Mouse (Mus musculus) CD4-positive, CD25-positive, alpha-beta regulatory T cell, adult 9 weeks (primary cell): ENCODE results near the gene Gm10799. TPM values are rescaled to one million over a fixed set of nuclear protein-coding genes. Genes with fewer than 3 reads are reported as not detected.

Source experiments
- polyA plus RNA-seq: library from polyadenylated mRNA; unstranded; fragments of 100-300 nt; shearing (Covaris generic); gene quantifications from one replicate; pipeline ENCODE4 v1.2.1, GENCODE M21; 2017

Gene Gm10799
- not detected for polyA plus RNA-seq

DNA sequence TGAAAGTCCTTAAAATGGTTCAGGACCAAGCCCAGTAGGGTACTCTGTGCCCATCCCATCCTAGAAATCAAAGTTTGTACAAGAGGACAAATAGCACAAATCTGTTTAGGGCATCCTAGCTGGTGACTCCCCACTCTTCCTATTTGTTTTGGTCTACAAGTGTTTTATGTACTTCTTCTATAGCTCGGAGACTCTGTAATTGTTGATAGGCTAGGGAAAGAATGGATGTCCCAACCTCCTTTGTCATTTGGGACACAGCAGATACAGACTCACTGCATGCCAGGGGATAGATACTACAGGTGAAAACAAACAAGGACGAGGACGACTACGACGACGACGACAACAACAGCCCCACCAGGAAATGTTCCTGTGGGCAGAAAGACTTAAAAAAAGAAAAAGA lies at the start of gene Gm10799:
Gene Gm10799, minus strand, starts transcription at position 101 of the 400 bp plus-strand sequence.

DNA sequence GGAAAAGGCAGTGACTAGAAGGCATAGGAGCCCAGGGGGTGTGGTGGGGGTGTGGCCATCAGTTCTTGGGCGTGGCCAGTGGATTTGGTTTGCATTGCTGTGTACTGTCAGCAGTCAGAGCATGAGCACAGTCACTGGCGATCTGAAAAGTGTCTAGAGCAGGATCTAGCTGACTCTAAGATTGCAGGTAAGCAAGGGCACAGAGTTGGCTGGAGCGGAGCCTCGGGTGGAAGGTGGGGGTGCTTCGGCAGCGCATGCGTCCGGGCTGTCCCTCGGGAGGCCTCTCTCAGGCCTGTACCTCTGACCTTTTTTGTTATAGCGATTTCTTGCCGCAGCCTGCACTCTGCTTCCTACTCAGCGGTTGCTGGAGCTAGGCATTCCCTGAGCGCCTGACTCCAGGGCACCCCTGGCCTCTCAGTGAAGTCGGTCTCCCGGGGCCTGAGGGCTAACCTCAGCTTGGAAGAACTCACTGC lies 27.4 kb upstream of the Gm10799 start, which contains the start of gene Cd59a:
Gene Cd59a, plus strand, starts transcription at position 61 of the 473 bp plus-strand sequence.

DNA sequence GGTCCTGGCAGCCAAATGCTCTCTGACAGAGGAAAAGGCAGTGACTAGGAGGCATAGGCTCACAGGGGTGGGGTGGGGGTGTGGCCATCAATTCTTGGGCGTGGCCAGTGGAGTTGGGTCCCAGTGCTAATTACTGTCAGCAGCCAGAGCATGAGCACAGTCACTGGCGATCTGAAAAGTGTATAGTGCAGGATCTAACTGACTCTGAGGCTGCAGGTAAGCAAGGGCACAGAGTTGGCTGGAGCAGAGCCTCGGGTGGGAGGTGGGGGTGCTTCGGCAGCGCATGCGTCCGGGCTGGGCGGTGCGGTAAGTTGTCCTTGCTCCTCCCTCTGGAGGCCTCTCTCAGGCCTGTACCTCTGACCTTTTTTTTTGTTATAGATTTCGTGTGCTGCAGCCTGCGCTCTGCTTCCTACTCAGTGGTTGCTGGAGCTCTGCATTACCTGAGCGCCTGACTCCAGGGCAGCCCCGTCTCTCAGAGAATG lies 1.4 kb upstream of the Gm10799 start, which contains the start of gene Cd59b:
Gene Cd59b, plus strand, starts transcription at position 146 of the 482 bp plus-strand sequence.

DNA sequence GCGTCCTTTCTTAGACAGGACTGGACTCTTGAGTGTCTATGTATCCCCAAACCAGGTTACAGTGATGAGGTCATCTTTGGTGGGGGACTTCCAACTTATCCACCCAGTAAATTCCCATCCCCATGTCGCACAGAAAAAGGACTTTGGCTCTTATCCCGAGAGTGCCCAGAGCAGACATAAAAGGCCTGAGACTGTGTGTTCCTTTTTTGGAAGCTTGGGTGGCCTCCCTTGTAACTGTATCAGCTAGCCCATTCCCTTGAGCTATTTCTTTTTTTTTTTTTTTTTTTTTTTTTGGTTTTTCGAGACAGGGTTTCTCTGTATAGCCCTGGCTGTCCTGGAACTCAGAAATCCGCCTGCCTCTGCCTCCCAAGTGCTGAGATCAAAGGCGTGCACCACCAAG lies 2.8 kb downstream of the Gm10799 start, which contains the start of gene Gm10912:
Gene Gm10912, plus strand, starts transcription at position 301 of the 400 bp plus-strand sequence.

DNA sequence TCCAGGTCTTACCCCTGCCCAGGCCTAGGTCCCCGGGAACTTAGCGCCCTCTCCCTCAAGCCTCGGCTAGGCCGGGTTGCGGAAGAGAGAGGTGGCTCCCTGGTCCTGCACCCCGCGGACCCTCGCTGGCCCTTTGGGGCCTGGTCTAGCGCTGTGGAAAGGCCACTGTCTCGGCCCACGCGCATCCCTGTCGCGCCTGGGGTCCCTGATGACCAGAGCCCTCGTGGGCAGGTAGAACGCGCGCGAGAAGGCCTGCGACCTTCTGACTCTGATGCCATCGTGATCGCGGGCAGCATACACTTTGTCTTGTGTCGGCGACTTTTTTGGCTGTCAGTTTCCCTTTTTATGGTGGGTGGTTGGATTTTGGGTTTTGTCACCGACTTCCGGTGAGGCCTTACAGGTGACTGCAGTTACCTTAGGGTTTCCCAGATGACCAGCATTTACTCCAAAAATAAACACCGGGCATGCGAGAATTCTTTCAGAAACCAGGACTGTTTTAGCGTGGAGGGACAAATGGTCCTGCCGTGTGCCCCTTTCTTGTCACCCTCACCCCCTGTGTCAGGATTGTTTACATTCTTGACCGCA lies 40.1 kb downstream of the Gm10799 start, which contains the start of gene 4931422A03Rik:
Gene 4931422A03Rik, minus strand, starts transcription at position 223 of the 585 bp plus-strand sequence.

DNA sequence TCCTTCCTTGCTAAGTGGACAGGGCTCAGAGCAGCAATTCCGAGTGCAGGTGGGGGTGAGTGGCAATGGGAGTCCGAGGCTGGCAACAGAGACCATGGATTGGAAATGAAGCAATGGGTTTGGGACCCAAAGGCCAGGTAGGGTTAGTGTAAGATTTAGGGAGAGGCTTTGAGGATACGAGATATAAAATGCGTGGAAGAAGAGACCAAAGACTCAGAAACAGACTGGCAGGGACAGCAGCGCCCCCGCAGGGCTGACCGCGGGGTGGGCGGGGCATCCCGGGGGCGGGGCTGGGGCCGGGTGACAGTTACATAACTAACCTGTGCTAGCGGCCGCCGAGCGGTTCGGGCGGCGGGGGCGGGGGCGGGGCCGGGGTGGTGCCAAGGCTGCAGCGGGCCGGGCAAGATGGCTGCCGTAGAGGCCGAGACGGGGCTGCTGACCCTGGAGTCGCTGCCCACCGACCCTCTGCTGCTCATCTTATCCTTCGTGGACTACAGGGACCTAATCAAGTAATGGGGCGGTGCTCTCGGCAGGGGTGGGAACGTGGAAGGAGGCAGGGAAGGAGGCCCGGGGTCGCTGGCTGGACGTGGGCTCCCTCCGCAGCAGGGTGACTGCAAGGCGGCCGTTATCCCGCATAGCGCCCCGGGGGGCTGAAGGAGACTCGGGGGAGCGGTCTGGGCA lies 40.8 kb downstream of the Gm10799 start, which contains the start of gene Fbxo3:
Gene Fbxo3, plus strand, starts transcription at position 264 of the 681 bp plus-strand sequence.

Other genes with a start within 250 kb of the Gm10799 start
- not detected for gene Lmo2, start 110.6 kb downstream of the Gm10799 start, polyA plus RNA-seq
- gene Fbxo3, start 40.8 kb downstream of the Gm10799 start, polyA plus RNA-seq, result 59.5 TPM
- gene 4931422A03Rik, start 40.2 kb downstream of the Gm10799 start, polyA plus RNA-seq, result 4.4 TPM
- gene Gm10912, start 2.7 kb downstream of the Gm10799 start, polyA plus RNA-seq, result 0.22 TPM
- not detected for gene Cd59b, start 1.3 kb upstream of the Gm10799 start, polyA plus RNA-seq
- gene Cd59a, start 27.3 kb upstream of the Gm10799 start, polyA plus RNA-seq, result not detected
- not detected for gene A930018P22Rik, start 54.2 kb upstream of the Gm10799 start, polyA plus RNA-seq